Mouse (Mus musculus) gastrocnemius, postnatal 36 days (tissue): Measurements from ENCODE around the gene Rin2. TPM values are rescaled to one million over a fixed set of nuclear protein-coding genes. Genes with fewer than 3 reads are reported as not detected.

ENCODE experiments used
- DNase-seq, 2 experiments: peaks; one replicate each; pipeline ENCODE4 v3.0.0; 2022
- intact Hi-C: fragments of 180-260 bp; cut with DNase I; formaldehyde crosslinking; loops from one replicate; pipeline ENCODE4 v1.15.1; 2025
- long read RNA-seq, 2 experiments: library from polyadenylated mRNA; stranded (forward); transcript quantifications; one replicate each; pipeline ENCODE4 v2.0.0; 2021
- total RNA-seq, 2 experiments: library from RNA; stranded (reverse); gene quantifications; 2 replicates each; pipeline ENCODE4 v1.2.3; 2021

The Rin2 gene
- 10 to 100 TPM; 10.2 to 11.5 TPM for total RNA-seq
- long read RNA-seq, experiment 1, partial matches to known transcripts: 0 of 17 reads
- long read RNA-seq, experiment 1, other reads (novel, unspliced or antisense): 17 of 17 reads
- long read RNA-seq, experiment 2, partial matches to known transcripts: 5 of 28 reads
- long read RNA-seq, experiment 2, other reads (novel, unspliced or antisense): 23 of 28 reads

DNA sequence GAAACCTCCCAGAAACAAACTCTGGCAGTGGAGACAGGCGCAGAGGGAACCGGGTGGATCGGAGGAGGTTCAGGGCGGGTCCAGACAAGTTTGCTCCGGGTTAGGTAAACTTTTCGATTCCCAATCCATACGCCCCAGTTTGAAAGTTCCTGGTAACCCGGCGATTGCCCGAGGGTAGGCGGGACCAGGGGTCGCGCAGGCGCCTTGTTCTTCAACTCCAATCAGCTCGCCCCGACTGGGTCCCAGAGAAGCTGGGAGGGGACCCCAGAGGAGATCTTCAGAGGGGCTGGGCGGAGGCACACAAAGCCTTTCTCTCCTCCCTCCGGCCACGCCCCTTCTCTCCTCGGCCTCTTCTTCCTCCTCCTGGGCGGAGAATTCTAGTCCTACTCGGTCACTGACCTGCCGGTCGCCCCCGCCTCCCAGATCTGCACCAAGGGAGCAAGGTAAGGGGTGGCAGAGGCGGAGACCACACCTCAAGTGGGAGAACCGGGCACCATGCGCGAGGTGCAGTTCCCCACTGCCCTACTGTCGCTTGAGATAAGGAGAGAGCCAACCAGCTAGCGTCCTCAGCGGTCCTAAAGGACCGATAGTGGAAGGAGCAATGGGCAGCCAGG is at the start of gene Rin2:
Gene Rin2, plus strand, starts transcription at position 74 of the 614 bp plus-strand sequence.
- DNase-seq: peak; percentile 47
- intact Hi-C loops: no loop called here

DNA sequence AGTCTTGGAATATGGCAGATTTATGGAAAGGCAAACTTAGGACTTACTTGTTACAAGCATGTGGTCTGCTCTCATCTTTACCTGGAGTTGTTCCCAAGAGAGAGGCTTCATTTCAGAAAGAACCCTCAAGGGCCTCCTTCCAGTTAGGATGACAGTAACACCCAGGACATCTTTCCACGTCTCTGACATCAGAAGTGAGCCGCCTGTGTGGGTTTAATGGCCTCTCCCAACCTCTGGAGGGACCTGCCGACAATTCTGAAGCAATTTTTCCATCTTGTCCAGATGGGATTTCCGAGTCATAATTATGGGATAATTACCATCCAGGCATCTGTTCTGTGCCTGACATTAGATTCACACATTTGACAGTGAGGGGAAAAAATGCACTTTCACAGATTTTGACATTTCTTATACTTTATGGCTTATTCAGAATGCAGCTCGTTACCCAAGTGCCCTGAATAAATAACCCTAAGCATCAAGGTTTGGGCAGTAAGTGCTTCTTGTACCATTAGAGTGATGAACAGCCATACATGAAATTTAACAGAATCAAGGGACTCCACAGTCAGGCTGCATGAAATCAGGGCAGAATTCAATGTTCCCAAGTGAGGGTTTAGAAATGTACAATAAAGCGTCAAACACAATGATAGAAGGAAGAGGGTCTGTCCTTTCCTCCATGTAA is 43.8 kb upstream of the Rin2 start:
- DNase-seq: no peak
- intact Hi-C loops: no loop called here

DNA sequence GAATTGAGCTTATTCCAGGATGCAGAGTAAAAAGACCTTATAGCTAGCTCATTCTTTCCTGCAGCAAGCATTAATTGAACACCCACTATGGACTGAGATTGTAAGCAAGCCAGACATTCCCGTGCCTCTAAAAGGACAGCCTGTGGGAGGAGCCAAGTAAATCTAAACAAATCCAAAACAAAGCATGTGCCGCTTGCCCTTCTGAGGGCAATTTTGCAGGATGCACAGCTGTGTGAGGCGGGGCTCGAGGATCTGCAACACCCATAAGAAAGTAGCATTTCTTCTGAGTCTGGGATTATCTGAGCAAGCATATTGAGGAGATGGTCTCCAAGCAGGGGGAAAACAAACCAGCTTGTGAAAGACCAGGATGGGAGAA is 43.2 kb upstream of the Rin2 start:
- intact Hi-C loops: no loop called here

DNA sequence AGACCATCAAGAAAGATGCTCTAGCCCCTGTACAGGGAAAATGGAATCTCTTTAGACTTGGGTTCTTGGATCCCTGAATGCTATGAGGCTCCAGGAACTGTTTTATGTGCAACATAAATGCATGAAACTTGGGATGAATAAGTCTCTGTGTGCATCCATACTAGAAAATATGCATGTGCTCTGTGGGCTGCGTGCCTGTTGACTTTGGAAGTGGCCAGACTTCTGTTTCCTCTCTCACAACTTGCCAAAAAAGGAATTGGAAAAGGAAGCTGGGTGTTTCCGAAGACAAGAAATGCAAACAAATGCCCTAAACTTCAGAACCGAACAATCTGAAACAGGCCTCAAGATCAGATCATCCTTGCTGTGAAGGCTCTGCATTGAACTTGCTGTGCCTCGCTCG is 41.2 kb upstream of the Rin2 start:
- no peak for DNase-seq
- intact Hi-C loops: no loop called here

More for the DNA sequence above, 43.2 kb upstream of the Rin2 start:
- no peak for DNase-seq

DNA sequence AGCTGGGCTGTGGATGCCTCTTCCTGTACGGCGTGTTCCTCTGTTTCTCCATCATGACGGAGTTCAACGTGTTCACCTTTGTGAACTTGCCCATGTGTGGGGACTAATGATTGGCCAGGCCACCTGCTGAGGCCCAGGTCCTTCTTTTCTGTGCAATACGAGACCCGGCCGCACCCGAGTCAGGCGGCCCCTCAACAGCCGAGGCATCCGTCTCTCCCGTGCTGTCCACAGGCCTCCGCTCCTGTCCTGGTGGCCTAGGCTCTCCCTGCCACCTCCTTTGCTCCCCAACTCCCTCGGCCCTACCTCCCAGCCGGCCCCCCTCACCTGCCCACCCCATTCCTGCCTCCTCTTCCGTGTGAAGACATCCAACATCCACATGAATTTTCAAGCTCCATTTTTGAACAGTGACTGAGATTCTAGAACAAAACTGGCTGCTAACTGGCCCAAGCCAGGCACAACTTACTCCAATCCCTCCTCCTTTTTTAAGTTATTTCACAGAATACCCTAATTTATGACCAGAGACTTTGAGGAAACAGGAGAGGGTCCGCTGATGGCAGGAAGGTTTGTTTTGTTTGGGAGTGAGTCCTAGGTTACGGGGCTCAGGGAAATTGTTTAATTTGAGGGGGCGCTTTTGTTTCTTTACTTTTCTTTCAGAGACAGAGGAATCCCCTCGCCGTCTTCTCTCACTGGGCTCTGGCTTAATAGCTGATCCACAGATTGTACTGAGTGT is 34.6 kb upstream of the Rin2 start:
- DNase-seq: no peak
- intact Hi-C loops: no loop called here

DNA sequence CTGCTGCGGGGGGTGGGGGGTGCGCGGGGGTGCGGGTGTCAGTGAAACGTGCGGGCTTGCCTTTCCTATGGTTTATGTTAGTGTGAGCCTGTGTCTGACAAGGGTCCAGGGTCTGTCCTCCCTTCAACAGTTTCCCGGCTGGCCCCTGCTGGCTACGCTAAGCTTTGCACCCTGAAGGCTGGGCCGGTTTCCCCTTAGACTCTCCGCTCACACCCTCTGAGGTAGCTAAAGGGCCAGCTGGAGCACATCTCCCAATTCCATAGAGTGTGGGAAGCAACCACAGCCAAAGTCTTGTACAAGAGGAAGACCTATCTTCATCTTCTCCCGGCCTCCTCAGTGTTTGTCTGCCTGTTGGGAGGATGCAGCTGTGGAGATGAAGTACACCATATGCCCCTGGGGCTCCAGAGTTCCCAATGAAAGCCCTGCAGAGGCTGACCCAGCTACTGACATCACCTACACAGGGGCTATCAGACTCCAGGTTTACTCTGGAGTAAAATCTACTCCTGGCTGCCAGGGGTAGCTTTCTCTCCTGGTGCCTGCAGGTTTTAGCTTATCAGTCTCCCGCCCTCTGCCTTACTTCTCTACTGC is 19.5 kb upstream of the Rin2 start:
- intact Hi-C loops: no loop called here
- DNase-seq: no peak

DNA sequence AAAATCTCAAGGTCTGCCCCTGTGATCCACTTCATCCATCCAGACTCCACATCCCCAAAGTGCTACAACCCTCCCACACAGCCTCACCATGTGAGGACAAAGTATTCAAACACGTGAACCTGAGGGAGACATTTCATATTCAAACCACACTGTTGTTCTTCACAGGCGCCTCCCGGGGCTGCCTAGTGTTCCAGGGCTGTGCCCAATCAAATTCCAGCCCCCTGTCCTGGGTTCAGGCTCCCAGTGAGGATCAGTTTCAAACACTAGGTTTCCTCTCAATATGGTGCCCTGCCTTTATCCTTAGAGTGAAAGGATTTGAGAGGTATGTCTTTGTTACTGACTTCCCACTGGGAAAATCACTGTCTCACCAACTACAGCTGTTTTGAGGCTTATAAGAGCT is 18.9 kb upstream of the Rin2 start:
- DNase-seq: no peak
- intact Hi-C loops: no loop called here

DNA sequence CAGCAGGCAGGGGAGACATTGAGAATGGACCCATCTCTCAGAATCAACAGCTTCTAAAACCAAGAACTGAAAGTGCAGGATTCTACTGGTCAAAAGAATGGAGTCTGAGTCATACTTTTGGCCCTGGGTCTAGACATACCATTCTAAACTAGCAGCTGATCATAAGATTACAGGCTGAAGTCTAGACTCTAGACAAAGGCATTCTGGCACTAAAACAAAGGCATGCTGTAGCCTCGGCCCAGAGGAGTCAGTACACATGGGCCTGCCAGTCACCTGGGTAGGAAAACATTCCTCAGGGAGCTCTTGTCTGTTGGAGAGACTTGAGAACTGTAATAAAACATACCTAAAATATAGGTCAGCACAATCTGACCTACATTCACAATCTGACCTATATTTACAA is 18.3 kb upstream of the Rin2 start:
- DNase-seq: no peak
- intact Hi-C loops: no loop called here

DNA sequence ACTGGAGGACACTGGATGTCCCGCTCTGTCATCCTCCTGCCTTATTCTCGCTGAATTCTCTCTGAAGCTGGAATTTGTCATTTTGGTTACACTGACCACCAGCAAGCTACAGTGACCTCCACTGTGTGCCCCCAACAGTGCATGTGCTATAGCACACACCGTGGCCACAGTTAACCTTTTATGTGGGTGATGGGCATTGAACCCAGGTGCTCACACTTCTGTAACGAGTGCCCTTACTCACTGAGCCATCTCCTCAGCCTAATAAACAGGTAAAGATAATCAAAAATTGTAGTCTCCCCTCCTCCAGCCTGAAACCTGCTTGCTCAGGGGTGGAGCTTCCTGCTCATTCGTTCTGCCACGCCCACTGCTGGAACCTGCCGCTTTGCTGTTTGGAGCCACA is 13.8 kb upstream of the Rin2 start:
- no peak for DNase-seq
- intact Hi-C loops: no loop called here

DNA sequence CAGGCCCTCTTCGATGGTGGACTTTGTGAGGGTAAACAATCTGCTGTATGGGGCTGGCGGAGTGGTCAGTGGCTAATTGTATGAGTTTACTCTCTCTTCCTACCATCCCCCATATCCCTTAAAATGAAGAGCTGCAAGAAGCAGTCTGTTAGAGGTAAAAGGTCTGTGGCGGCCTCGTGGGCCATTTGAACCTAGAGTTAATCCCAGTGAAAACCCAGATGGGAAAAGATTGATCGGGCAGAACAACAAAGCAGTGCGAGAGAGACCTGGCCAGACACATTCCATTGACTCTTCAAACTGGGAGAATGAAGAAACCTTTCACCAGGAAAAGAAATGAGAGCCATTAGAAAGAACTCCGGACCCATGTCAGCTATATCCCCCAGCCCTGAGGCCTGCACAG is 11.1 kb upstream of the Rin2 start:
- intact Hi-C loops: no loop called here

DNA sequence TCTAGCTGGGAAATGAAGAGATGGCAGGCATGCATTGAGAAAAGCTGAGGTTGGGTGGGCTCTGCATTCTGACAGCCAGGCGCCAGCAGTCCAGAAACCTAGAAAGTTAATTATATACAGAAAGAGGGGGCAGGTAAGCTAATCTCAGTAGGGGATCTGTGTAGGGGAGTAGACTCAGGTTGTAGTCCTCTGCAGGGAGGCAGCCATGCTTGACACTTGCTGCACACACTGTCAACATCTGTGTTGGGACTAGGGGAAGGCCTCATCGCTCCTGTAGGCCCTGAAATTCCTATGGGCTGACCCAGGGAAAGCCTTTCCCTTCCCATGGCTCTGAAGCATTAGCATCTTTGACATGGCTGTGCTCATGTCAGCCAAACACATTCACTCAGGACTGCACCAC is 10.7 kb upstream of the Rin2 start:
- no peak for DNase-seq
- intact Hi-C loops: no loop called here

More for the DNA sequence above, 11.1 kb upstream of the Rin2 start:
- no peak for DNase-seq

DNA sequence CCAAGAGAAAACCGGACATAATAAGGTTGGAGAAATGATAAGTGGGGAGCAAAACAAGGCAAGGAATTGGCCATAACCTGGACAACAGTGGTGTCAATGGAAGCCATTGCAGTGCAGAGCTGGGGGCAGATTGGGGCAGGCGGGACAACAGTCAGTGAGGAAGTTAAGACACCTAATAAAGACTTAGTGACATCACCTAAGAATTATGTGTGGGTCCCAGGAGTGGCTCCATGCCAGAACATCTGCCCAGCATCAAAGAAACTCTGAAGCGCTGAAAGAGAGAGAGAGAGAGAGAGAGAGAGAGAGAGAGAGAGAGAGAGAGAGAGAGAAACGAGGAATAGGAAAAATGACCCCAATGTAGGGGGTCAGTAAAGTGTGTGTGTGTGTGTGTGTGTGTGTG is 6.9 kb upstream of the Rin2 start:
- no peak for DNase-seq
- intact Hi-C loops: no loop called here

DNA sequence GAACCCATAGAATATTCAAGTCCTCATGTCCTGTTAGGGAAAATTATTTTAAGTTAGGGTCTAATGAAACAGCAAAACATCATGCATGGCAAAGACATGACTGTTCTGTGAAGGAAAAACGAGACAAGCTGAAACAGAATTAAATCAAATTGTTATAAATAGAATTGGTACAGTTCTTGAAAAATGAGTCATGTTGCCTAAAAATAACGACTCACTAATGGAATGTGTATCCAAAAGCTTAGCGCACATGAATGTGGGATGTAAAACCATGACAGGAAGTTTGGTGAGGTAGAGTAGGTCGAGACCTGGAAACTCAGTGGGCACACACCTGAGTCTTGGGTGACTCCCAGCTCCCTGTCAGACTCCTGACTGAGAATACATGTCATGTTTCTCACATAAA is 4.9 kb upstream of the Rin2 start:
- intact Hi-C loops: no loop called here
- no peak for DNase-seq

DNA sequence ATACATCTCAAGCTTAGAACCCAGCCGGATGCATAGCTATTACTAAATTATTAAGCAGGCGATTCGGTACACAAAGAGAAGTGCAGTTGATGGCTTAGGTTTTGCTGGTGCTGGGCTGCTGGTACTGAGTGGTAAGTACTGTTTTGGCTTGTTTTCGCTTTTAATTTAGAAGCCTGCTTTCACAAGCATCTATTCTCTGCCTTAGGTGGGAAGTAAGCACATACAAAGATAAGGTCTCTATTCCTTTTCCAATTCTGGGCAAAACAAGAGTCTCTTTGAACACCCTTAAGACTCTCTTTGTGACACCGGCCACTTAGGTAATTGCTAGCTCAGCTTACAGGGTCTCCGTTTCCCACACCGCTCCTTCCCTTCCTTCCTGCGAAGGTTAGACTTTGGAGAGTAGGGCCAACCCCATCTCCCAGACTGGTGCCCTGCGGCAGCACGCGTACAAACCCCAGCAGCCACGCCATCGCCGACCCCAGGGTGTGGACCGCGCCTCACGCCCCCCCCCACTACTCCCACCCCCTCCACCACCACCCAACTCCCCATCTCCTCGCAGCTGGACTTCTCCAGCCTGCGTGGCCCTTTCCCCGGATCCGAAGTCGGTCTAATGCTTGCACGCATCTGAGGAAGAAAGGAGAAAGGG is 396 bp upstream of the Rin2 start:
- no peak for DNase-seq
- intact Hi-C loops: no loop called here

DNA sequence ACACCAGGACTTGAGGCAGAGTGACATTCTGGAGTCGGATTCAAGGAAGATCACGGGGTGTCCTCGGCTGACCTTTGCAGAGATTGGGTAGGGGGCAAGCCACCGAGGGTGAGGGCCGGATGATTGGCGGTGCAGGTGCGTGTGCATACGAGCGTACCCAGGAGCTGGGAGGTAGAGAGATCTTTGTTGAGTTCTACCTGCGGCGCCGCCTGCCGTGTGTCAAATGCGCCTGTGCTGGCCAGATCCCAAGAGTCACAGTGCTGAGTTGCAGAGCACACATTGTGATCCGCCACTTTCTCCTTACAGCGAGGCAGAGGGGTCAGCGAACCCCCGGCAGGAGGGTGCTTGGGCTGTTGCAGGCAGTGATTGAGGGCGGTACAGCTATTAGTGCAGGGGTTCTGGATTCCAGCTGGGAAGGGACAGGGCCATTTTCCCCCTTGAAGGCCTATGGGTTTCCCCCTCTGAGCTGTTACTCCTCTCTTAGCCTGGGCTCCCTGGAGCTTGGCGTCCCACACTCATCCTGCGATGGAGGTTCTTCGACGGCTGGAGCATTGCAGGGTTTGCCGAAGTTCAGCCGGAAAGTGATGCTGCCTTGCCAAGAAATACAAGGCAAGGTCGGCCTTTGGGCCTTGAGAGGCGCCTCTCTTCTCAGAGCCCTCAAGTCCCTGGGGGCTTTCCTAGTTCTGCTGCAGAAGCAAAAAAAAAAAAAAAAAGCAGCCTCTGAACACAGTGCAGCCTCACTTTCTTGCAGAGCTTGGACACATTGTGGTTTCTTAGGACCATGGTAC is 935 bp downstream of the Rin2 start:
- peak in 1 of 2 experiments; percentile 27 for DNase-seq
- intact Hi-C loops: no loop called here

DNA sequence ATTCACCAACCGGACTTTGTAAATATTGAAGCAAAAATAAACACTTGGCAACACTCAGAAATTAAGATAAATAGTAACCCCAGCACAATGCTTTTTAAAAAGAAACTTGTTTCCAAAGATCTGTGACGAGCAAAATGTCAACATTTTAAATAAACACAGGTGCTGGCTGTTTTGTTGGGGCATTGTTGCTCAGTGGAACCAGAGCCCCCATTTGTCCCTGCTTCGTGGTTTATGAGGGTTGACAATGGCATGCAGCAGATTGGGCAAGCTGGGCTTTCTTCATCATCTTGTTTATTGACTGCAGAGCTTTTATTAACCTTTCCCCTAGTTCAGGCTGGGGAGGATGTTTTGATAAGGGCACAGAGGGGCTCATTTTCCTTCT is 1.5 kb downstream of the Rin2 start:
- intact Hi-C loops: no loop called here
- DNase-seq: no peak

DNA sequence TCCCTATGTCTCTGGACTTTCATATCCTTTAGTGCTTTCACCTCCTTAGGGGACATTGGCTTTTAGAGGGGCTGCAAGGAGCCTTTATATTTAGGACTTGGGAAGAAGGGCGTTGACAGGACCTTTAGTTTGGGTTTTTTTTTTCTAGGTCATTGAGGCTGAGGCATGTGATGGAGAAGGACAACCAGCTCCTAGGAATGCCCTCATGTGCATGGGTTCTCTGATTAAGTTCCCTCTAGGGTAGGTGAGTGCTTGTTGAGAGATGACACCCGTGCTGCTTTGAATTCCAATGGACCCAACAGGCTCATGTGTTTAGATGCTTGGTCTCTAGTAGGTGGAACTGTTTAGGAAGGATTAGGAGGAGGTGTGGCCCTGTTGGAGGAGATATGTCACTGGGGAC is 1.9 kb downstream of the Rin2 start:
- DNase-seq: no peak
- intact Hi-C loops: no loop called here

DNA sequence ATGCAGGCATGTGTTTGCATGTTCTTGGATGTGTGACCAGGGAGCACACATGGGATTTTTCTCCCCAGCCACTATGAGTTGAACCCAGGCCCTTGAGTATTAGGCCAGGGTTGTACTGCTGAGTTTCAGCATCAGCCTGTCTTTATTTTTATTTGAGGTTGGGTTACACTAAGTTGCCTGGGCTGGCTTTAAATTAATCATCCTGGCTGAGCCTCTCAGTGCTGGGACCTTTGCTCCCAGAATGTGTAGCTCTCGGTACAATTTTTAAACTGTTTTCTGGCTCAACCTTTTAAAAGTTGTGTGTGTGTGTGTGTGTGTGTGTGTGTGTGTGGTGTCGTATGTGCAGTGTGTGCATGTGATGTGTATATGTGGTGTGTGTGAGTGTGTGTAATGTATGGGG is 5.1 kb downstream of the Rin2 start:
- intact Hi-C loops: no loop called here

DNA sequence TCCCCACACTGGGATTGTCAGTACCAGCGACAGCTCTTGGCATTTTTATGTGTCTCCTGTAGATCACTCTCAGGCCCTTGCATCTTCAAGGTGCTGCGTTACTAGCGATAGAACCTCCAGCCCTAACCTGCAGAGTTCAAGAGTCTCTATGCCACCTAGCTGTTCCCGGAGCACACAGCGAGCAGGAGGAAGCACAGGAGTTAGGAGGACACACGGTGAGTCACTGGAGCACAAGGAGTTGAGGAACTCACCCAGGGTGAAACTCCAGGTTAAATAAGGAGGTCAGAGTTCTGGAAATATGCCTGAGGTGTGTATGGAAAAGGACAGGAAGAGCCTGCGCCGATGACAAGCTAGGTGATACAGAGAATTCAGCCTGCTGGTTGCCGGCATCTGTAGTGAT is 5.7 kb downstream of the Rin2 start:
- DNase-seq: no peak
- intact Hi-C loops: no loop called here

More for the DNA sequence above, 5.1 kb downstream of the Rin2 start:
- no peak for DNase-seq

DNA sequence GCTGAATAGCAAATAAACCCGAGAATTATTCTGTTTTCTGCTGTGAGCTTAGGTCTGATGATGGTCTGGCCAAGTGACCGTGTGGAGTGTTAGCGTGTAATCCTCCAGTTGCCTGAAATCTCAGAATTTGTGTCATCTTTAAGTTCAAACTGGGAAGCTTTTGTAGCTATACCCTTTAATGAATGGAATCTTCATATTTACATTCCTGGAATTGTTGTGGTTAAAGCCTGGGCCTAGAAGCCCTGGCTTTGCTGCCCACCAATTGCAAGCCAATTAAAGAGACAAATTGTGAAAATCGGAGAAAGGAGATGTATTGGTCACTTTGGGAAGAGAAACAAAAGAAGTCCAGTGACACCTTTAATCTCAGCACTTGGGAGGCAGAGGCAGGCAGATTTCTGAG is 6.6 kb downstream of the Rin2 start:
- no peak for DNase-seq
- intact Hi-C loops: no loop called here
